Mouse (Mus musculus) olfactory bulb, adult 2 months (tissue): ENCODE data around the gene Zbp1. TPM values are rescaled to one million over a fixed set of nuclear protein-coding genes. Genes with fewer than 3 reads are reported as not detected.
A peak's percentile ranks its signal among the peaks of the same experiment; 100 is the strongest.

Source experiments
- H3K27ac ChIP-seq: fragments of 200-500 bp; 2 replicates; pipeline ENCODE4 v1.5.1; 2012; ENCODE audit warnings: low read depth, low read length; ENCODE audit not compliant: insufficient read depth
- H3K4me1 ChIP-seq: fragments of 200-500 bp; 2 replicates; pipeline ENCODE4 v1.6.1; 2012; ENCODE audit warnings: low read length; ENCODE audit not compliant: control insufficient read depth, insufficient read depth
- H3K4me3 ChIP-seq: fragments of 200-500 bp; 2 replicates; pipeline ENCODE4 v1.5.1; 2012; ENCODE audit warnings: mild to moderate bottlenecking, low read depth, low read length, moderate library complexity; ENCODE audit not compliant: insufficient read depth
- CTCF ChIP-seq: fragments of 200-500 bp; IDR thresholded peaks from 2 replicates; pipeline ENCODE4 v1.5.1; 2012; ENCODE audit warnings: low read depth, mild to moderate bottlenecking, low read length, moderate library complexity; ENCODE audit not compliant: insufficient read depth
- POLR2A ChIP-seq: fragments of 200-500 bp; IDR thresholded peaks from 2 replicates; pipeline ENCODE4 v1.6.1; 2012; ENCODE audit warnings: mild to moderate bottlenecking, low read depth, low read length, moderate library complexity; ENCODE audit not compliant: insufficient read depth
- WGBS: fragments of 180-500 bp; shearing (Covaris S2); methylation state at CpG from one replicate; pipeline ENCODE4 v1.1.7; 2018; 5-methylcytosine and 5-hydroxymethylcytosine counted together
- polyA plus RNA-seq: library from polyadenylated mRNA; stranded (reverse); fragments of >200 nt; gene quantifications from 2 replicates; pipeline ENCODE4 v1.2.4, GENCODE M21; 2012; ENCODE audit warnings: low replicate concordance; ENCODE audit not compliant: missing spikeins, insufficient read depth, insufficient read length

Zbp1 gene
- polyA plus RNA-seq, 1 experiment: not detected

DNA sequence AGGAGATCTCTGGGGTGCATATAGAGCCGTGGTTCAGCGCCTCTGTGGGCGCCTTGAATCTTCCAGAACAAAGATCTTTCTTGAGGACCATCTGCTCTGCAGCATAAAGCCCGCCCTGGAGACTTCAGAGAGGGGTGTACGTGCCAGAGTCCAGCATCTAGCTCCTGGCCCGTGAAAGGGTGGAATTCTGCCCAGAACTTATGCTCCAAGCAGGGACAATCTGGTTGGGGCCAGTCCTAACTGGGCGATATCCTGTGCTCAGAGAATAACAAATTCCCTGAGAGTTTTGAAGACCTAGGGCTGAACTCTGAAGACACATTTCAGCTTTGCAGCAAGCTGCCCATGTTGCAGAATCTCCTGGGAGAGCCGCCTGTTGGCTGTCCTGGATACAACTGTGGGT is 40.8 kb downstream of the Zbp1 start:
- TF ChIP-seq POLR2A (no peak), CTCF (no peak)
- H3K4me1 ChIP-seq: peaks cover 12% of the 10 kb centered on the region
- 80% methylated on average over 8 of the region's 8 CpGs for WGBS
- no peak overlapping the region for H3K4me3 ChIP-seq
- no peak overlapping the region for H3K27ac ChIP-seq

DNA sequence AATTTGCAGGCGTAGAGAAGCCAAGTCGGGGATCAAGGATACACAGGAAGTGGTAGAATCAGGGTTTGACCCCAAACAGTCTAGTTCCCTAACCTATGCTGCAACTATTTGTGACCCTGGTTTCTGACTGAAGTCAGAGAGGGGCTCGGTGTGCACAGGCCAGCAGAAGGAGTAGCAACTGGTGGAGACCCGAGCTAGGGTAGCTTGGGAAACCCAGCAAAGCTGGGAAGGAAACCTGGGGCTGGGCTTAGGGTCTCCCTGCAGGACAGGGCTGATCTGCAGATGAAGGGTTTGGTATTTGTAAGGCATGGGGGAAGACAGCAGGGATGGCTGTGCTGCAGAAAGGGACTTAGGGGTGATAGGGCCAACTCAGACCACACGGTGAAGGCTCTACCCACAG is 41.2 kb downstream of the Zbp1 start:
- no peak overlapping the region for H3K4me3 ChIP-seq
- H3K4me1 ChIP-seq: peaks cover 15% of the 10 kb centered on the region
- WGBS: 86% methylated on average over 5 of the region's 5 CpGs
- H3K27ac ChIP-seq: no peak overlapping the region
- TF ChIP-seq CTCF (no peak), POLR2A (no peak)

DNA sequence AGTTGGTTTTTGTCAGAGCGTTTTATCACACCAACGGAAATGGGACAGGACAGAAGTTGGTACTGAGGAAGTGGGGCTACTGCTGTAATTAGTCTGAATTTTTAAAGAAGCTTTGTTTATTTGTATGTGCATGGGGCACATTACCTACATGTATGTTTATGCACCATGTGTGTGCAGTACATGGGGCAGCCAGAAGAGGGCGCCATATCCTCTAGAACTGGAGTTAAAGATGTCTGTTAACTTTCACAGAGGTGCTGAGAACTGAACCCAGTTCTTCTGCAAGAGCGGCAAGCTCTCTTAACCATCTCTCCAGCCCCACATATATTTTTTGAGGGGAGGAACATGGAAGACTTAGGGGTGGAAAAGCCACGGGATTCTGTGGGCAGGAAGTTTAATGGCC is 43.0 kb downstream of the Zbp1 start:
- Histone ChIP-seq H3K4me1 (peaks cover 24% of the 10 kb centered on the region), H3K4me3 (no peak overlapping the region), H3K27ac (no peak overlapping the region)
- no peak for TF ChIP-seq POLR2A
- no peak for TF ChIP-seq CTCF
- WGBS: 91% methylated on average over 5 of the region's 5 CpGs

DNA sequence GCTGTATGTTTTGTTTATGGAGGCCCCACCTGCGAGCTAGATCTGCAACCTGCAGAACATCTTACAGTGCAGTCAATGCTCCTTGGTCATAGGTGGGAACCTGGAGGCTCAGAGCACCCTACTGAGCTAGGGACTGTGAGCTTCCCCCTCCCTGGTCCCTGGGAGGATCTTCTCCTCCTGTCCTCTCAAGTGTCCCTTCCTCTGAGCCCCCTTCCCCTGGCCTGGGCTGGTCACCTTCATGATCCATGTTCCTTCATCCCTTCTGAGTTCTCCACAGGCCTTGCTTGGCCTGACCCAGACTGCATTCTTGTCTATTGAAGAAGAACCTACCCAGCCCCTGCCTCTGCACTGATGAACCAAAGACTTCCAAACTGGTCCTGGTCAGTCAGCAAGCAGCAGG is 44.2 kb downstream of the Zbp1 start:
- TF ChIP-seq POLR2A (no peak), CTCF (no peak)
- 61% methylated on average over 1 of the region's 1 CpGs for WGBS
- Histone ChIP-seq H3K27ac (no peak overlapping the region), H3K4me1 (peaks cover 24% of the 10 kb centered on the region), H3K4me3 (no peak overlapping the region)

DNA sequence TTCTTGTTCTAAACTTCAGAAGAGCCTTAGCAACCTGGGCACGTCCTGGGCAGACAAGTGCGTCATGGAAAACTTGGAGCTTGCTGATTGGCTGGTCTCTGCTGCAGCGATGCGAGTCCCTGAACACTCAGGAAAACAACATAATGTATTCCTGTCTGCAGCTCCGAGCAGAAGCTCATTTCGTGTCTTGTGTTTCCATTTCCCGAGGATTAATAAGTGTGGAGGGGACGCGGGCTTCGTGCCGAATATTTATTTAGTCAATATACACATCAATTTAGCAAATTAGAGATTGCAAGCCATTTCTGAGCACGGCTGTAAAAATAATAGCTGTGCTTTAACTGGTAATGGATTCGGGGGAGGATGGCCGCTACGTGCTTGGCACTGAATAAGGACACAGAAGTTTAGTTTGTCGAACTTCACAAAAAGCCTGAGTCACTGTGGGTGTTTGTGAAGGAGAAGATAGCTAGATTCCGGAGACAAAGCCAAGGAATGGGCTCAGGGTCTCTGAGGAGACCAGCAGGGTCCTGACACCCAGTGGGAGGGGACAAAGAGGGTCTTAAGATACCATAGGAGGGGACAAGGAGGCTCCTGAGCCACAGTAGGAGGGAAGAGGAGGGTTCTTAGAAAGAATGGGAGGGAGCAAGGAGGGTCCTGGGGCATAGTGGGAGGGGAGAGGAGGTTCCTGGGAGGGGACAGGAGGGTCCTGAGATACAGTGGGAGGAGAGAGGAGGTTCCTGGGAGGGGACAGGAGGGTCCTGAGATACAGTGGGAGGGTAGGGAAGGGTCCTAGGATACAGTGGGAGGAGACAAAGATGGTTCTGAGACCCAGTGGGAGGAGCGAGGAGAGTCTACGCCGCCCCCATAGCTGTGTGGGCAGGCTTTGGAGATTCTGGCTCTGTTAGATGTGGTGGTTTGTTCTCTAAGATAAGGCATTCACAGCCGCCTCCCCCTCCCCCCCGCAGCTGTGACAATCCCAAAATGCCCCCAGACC is 44.9 kb downstream of the Zbp1 start:
- Histone ChIP-seq H3K4me1 (peaks cover 26% of the 10 kb centered on the region), H3K27ac (0 out of 2 replicates have a peak overlapping the region, but pooled peaks have one; percentile 48), H3K4me3 (peak overlapping the region; percentile 1; the same call in 1 of the 2 replicates)
- TF ChIP-seq POLR2A (no peak), CTCF (no peak)
- WGBS: 5% methylated on average over 22 of the region's 22 CpGs

DNA sequence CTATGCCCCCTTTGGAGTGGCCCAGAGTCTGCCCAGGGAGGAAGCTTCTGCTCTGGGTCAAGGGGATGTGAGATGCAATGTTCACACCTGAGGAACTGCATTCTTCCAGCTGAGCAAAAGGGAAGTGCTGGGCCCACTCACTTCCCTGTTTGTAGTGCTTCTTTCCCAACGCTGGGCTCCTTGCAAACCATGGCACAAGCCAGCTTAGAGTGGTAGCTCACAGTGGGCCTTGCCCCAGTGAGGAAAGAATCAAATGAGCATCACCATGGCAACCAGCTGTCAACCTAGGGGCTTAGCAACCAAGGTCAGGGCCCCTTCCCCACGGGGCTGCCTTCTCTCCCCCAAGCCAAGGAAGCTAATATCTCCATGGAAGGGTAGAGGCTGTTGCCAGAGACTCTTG is 45.7 kb downstream of the Zbp1 start:
- H3K4me1 ChIP-seq: peaks cover 33% of the 10 kb centered on the region
- no peak for TF ChIP-seq CTCF
- no peak for TF ChIP-seq POLR2A
- 36% methylated on average over 2 of the region's 2 CpGs for WGBS
- no peak overlapping the region for H3K4me3 ChIP-seq
- 0 out of 2 replicates have a peak overlapping the region, but pooled peaks have one; percentile 21 for H3K27ac ChIP-seq

DNA sequence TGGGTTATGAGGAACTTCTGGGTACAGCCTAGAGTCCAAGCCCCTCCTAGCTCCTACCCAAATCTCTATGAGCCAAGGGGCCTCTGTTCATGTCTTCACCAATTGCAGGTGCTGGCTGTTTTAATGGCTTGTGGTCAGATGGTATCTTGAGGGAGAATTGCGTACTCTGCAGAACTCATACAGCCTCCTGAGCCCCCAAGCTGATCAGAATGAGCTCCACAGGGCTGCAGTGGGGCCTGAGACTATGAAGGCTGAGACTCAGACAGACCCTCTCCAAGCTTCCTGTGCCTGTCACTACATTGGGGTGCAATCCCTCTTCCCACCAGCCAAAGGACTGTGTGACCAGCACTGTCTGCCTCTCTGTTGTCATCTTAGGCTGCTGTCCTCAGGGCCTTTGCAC is 46.3 kb downstream of the Zbp1 start:
- TF ChIP-seq POLR2A (no peak), CTCF (no peak)
- Histone ChIP-seq H3K27ac (no peak overlapping the region), H3K4me1 (peaks cover 33% of the 10 kb centered on the region), H3K4me3 (no peak overlapping the region)
- WGBS: 96% methylated on average over 1 of the region's 1 CpGs

DNA sequence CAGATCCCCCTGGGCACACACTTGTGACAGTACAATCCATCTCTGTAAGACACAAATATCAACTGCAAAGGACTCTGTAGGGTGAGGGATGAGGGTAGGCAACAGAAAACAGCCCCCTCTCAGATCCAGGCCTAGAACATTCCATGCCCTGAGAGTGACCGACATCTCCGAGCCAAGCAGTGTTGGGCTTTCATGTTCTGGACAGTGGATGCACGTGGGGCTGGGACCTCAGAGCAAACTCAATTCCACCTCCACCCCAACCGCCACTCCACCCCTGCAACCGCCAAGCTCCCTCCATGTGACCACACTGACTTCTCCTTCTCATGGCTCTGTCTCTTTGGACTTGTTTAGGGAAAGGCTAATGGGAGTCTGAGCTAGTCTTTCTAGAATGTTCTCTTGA is 46.8 kb downstream of the Zbp1 start:
- WGBS: 84% methylated on average over 5 of the region's 5 CpGs
- Histone ChIP-seq H3K4me1 (peaks cover 33% of the 10 kb centered on the region), H3K4me3 (no peak overlapping the region), H3K27ac (no peak overlapping the region)
- no peak for TF ChIP-seq POLR2A
- TF ChIP-seq CTCF: no peak

DNA sequence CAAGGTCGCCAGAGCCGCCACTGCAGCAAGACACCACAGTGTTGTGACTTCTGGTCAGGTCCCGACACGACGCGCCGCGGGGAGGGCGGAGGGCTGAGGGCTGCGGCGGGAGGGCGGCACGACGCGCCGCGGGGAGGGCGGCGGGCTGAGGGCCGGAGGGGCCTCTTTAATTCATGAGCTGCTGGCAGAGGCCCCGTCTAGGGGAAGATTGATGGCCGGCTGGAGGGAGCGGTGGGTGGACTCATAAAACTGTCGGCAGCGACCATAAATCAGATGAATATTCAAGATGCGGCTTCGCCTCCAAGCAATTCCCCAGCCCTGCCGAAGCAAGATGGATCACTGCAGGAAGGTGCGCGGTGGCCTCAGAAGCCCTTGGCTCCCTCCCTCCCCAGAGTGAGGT is 47.3 kb downstream of the Zbp1 start:
- no peak overlapping the region for H3K4me3 ChIP-seq
- no peak overlapping the region for H3K27ac ChIP-seq
- TF ChIP-seq CTCF (no peak), POLR2A (no peak)
- WGBS: 15% methylated on average over 30 of the region's 30 CpGs
- H3K4me1 ChIP-seq: peaks cover 33% of the 10 kb centered on the region
